Mouse (Mus musculus) retina, postnatal 1 day (tissue): ENCODE data around the gene Syn3.

Source experiments
- DNase-seq: peaks from one replicate; pipeline ENCODE4 v3.0.0-alpha.2; 2012

The Syn3 gene

GRCm38 (mm10) chr10:86273410-86274191 is 225.1 kb downstream of the Syn3 start:
- no peak for DNase-seq

GRCm38 (mm10) chr10:86272826-86273225 is 225.9 kb downstream of the Syn3 start:
- DNase-seq, result no peak

- no peak for DNase-seq
These were observed 228.4 kb downstream of the Syn3 start for GRCm38 (mm10) chr10:86270254-86270653.

GRCm38 (mm10) chr10:86264618-86265017 is 234.1 kb downstream of the Syn3 start:
- DNase-seq, result no peak

- DNase-seq, result peak; percentile 38
These were observed 237.0 kb downstream of the Syn3 start for GRCm38 (mm10) chr10:86261725-86262124.

- no peak for DNase-seq
These were observed 239.7 kb downstream of the Syn3 start for GRCm38 (mm10) chr10:86258992-86259391.

- no peak for DNase-seq
These were observed 240.7 kb downstream of the Syn3 start for GRCm38 (mm10) chr10:86258046-86258445.

GRCm38 (mm10) chr10:86257045-86257444 is 241.7 kb downstream of the Syn3 start:
- DNase-seq, result no peak

GRCm38 (mm10) chr10:86256221-86256620 is 242.5 kb downstream of the Syn3 start:
- DNase-seq, result peak; percentile 50

- DNase-seq, result peak; percentile 7
These were observed 248.4 kb downstream of the Syn3 start for GRCm38 (mm10) chr10:86250149-86250922.

- DNase-seq, result no peak
These were observed 249.4 kb downstream of the Syn3 start for GRCm38 (mm10) chr10:86249283-86249682.

GRCm38 (mm10) chr10:86248807-86249206 is 249.9 kb downstream of the Syn3 start:
- DNase-seq, result no peak

GRCm38 (mm10) chr10:86248131-86248740 is 250.5 kb downstream of the Syn3 start:
- DNase-seq, result no peak

GRCm38 (mm10) chr10:86245396-86245795 is 253.3 kb downstream of the Syn3 start:
- DNase-seq, result no peak

GRCm38 (mm10) chr10:86243525-86243924 is 255.2 kb downstream of the Syn3 start:
- DNase-seq, result no peak

GRCm38 (mm10) chr10:86242721-86243120 is 256.0 kb downstream of the Syn3 start:
- DNase-seq, result no peak

- DNase-seq, result no peak
These were observed 268.7 kb downstream of the Syn3 start for GRCm38 (mm10) chr10:86230006-86230405.

GRCm38 (mm10) chr10:86225480-86225879 is 273.2 kb downstream of the Syn3 start:
- no peak for DNase-seq

GRCm38 (mm10) chr10:86218984-86219383 is 279.7 kb downstream of the Syn3 start:
- DNase-seq, result no peak

GRCm38 (mm10) chr10:86216836-86217235 is 281.9 kb downstream of the Syn3 start:
- no peak for DNase-seq

GRCm38 (mm10) chr10:86212062-86212461 is 286.6 kb downstream of the Syn3 start:
- DNase-seq, result no peak

- DNase-seq, result no peak
These were observed 294.8 kb downstream of the Syn3 start for GRCm38 (mm10) chr10:86203915-86204314.

GRCm38 (mm10) chr10:86203175-86203574 is 295.5 kb downstream of the Syn3 start:
- DNase-seq, result no peak

- peak; percentile 16 for DNase-seq
These were observed 296.9 kb downstream of the Syn3 start for GRCm38 (mm10) chr10:86201826-86202225.
